Mouse (Mus musculus) ES-Bruce4 (cell line): ENCODE data around the gene Nbea. TPM values are rescaled to one million over a fixed set of nuclear protein-coding genes. Genes with fewer than 3 reads are reported as not detected.

ENCODE experiments used
- H3K27ac ChIP-seq: 2 replicates; pipeline ENCODE4 v1.5.1; 2012; ENCODE audit warnings: low read length, inconsistent platforms; ENCODE audit not compliant: insufficient read depth
- H3K27me3 ChIP-seq: 2 replicates; pipeline ENCODE4 v1.6.1; 2012; ENCODE audit warnings: mild to moderate bottlenecking, low read length, inconsistent platforms; ENCODE audit not compliant: control insufficient read depth, poor library complexity, insufficient read depth, severe bottlenecking
- H3K36me3 ChIP-seq: 2 replicates; pipeline ENCODE4 v1.6.1; 2012; ENCODE audit warnings: inconsistent platforms, mild to moderate bottlenecking, low read length, moderate library complexity; ENCODE audit not compliant: control insufficient read depth, poor library complexity, insufficient read depth, severe bottlenecking
- H3K4me1 ChIP-seq: one replicate; pipeline ENCODE4 v1.8.1; 2011; ENCODE audit warnings: low read length; ENCODE audit not compliant: control insufficient read depth, insufficient read depth
- H3K4me3 ChIP-seq: 2 replicates; pipeline ENCODE4 v1.5.1; 2011; ENCODE audit warnings: low read depth, mild to moderate bottlenecking, low read length
- H3K9ac ChIP-seq: 2 replicates; pipeline ENCODE4 v1.6.1; 2012; ENCODE audit warnings: low read depth, mild to moderate bottlenecking, inconsistent platforms; ENCODE audit not compliant: poor library complexity, severe bottlenecking
- H3K9me3 ChIP-seq: replicated peaks from 2 replicates; pipeline ENCODE4 v1.6.1; 2012; ENCODE audit warnings: mild to moderate bottlenecking, low read length, inconsistent platforms; ENCODE audit not compliant: control insufficient read depth, poor library complexity, insufficient read depth, severe bottlenecking
- CTCF ChIP-seq: IDR thresholded peaks from one replicate; pipeline ENCODE4 v1.8.1; 2011; ENCODE audit warnings: low read depth, low read length
- EP300 ChIP-seq: IDR thresholded peaks from 2 replicates; pipeline ENCODE4 v1.6.1; 2011; ENCODE audit warnings: low read depth, low read length; ENCODE audit not compliant: insufficient read depth
- POLR2A ChIP-seq: IDR thresholded peaks from one replicate; pipeline ENCODE4 v1.8.1; 2011; ENCODE audit warnings: low read length; ENCODE audit not compliant: insufficient read depth
- polyA plus RNA-seq: library from polyadenylated mRNA; stranded (reverse); fragments of >200 nt; gene quantifications from 2 replicates; pipeline ENCODE4 v1.2.4, GENCODE M21; 2011; ENCODE audit warnings: low read depth; ENCODE audit not compliant: missing spikeins, insufficient read depth, insufficient read length

Nbea gene
- polyA plus RNA-seq, 1 experiment: 6.1 TPM

DNA sequence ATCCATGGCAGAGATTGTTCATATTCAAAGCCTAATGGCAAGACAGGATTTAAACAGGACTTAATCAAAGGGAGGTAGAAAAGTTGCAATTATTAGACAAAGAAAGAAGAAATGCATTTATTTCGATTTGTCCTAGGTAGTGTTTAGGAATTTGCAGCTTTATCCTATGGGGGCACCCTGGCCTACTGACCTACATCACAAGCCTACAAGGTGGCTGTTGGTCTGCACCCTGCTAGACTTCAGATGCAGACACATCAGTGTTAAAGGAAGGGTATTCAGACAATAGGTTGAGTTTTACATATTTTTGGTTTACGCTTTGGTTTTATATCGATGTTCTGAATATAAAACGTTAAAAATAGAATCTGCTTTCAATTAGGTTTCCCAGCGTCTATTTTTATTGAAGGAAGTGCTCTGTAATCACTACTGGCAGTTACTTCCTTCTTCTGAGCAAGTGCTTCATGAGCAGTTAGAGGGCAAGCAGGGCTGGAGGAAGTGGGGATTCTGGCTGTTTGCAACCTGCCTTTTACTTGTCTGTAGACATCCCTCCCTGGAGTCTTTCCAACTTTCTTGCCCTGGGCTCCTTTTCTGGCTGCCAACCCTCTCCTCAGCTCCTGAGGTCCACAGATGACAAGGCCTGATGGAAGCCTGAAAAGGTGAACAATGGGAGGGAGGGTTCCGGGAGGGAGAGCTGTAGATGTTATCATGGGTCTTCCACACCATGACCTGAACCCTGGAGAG is 366.7 kb downstream of the Nbea start:
- Histone ChIP-seq H3K4me3 (no peak overlapping the region), H3K36me3 (no peaks in the 10 kb centered on the region), H3K9me3 (no peaks in the 10 kb centered on the region), H3K4me1 (no peaks in the 10 kb centered on the region), H3K27me3 (no peaks in the 10 kb centered on the region), H3K9ac (no peak overlapping the region), H3K27ac (no peak overlapping the region)
- TF ChIP-seq POLR2A: no peak
- TF ChIP-seq EP300: no peak
- no peak for TF ChIP-seq CTCF

DNA sequence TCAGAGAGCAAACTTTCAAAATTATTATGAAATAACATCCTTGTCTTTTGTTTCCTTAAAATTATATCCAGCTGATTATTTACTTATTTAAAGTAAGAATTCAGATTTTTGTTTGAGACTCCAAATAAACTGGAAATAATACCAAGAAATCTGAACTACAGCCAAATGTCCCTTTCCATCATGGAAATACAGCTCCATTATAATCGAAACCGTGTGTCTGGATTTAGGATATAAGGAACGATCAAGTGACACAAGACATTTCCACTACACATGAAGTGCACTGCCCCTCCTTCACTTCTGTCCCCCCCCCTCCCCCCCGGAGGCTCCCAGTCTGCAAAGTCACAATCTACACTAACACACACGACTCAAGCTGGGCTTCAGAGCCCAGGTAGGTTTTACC is 367.4 kb downstream of the Nbea start:
- TF ChIP-seq CTCF: no peak
- no peak for TF ChIP-seq EP300
- no peak for TF ChIP-seq POLR2A
- H3K4me3 ChIP-seq: no peak overlapping the region
- H3K27ac ChIP-seq: no peak overlapping the region
- H3K36me3 ChIP-seq: no peaks in the 10 kb centered on the region
- H3K9ac ChIP-seq: no peak overlapping the region
- H3K9me3 ChIP-seq: no peaks in the 10 kb centered on the region
- no peaks in the 10 kb centered on the region for H3K4me1 ChIP-seq
- H3K27me3 ChIP-seq: no peaks in the 10 kb centered on the region

DNA sequence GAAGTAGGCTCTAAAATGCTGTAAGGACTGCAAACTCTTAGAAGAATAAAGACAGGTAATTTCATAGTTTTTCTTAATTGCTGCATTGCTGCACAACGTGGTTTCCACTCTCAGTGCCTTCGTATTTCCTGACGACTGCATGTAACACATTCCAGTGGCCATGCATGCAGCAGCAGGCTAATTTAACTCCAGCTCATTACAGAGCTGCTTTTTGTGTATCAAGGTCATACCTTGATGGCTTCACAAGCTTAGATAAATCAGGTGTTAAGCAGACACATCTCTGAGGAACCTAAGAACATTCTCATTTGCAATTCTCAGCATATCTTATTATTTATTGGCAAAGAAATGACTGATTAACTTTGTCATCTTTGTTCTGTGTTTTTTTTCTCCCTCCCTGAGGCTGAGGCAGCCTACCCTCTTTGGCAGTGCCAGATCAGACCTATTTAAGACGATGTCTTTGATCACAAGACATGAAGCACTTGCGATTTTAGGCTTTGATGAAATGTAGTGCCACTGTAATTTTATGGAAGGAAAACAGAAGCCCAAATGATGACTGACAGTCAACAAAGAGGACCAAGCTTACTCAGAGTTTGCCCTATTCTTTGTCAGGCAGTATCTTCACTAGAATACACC is 368.4 kb downstream of the Nbea start:
- Histone ChIP-seq H3K27me3 (no peaks in the 10 kb centered on the region), H3K9me3 (no peaks in the 10 kb centered on the region), H3K9ac (no peak overlapping the region), H3K4me3 (no peak overlapping the region), H3K36me3 (no peaks in the 10 kb centered on the region), H3K27ac (no peak overlapping the region), H3K4me1 (no peaks in the 10 kb centered on the region)
- TF ChIP-seq POLR2A: no peak

DNA sequence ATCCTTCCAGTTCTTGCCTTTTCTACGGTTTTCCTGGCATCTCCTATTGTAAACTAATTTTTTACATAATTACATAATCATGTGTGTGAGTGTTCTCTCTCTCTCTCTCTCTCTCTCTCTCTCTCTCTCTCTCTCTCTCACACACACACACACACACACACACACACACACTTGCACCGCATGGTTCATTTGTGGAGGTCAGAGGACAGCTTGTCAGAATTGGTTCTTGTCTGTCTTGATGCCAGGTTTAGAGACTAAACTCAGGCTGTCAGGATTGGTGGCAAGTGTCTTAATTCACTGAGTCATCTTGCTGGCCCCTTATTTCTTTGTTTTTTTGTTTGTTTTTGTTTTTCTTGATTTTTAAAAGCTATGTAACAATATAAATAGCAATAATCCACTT is 388.7 kb downstream of the Nbea start:
- H3K27ac ChIP-seq: no peak overlapping the region

DNA sequence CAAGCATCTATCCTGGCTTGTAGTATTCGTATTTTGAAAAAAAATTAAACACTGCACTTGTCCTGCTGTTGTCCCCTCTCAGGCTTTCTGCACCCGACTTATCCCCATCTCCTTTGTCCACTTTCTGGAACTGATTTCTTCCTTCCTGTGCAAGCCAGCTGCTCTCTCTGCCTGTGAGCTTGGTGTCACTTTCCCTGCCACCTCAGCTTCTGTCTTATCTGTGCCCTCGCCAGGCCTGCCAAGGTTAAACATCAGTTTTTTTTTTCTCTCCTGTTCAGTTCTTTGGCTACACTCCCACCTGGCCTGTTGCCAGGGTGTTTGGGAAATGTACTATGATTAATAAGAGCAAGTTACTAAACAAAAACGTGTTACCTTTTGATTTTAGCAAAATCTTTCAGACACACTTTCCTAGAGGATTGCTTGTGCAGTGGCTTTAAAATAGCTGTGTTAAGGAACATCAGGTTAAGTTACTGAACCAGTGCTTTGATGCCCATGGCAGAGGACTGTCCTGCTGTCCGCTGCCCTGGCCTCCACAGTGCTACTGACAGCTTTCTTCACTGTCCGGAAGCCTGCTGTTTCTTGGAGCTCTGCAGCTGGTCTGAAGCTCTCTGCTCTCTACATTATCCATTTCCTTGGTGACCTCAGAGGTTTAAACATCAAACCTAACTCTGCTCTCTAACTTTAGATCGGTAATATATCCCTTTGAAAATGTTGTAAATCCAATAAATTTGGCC is 389.5 kb downstream of the Nbea start:
- Histone ChIP-seq H3K4me3 (no peak overlapping the region), H3K36me3 (no peaks in the 10 kb centered on the region), H3K27ac (no peak overlapping the region), H3K4me1 (no peaks in the 10 kb centered on the region), H3K9me3 (no peaks in the 10 kb centered on the region), H3K9ac (no peak overlapping the region), H3K27me3 (no peaks in the 10 kb centered on the region)
- no peak for TF ChIP-seq EP300
- no peak for TF ChIP-seq CTCF

More for the DNA sequence above, 388.7 kb downstream of the Nbea start:
- H3K4me1 ChIP-seq: no peaks in the 10 kb centered on the region
- no peak overlapping the region for H3K4me3 ChIP-seq
- H3K36me3 ChIP-seq: no peaks in the 10 kb centered on the region
- no peak overlapping the region for H3K9ac ChIP-seq
- TF ChIP-seq CTCF: no peak
- no peak for TF ChIP-seq EP300
- TF ChIP-seq POLR2A: no peak
- no peaks in the 10 kb centered on the region for H3K9me3 ChIP-seq
- no peaks in the 10 kb centered on the region for H3K27me3 ChIP-seq

DNA sequence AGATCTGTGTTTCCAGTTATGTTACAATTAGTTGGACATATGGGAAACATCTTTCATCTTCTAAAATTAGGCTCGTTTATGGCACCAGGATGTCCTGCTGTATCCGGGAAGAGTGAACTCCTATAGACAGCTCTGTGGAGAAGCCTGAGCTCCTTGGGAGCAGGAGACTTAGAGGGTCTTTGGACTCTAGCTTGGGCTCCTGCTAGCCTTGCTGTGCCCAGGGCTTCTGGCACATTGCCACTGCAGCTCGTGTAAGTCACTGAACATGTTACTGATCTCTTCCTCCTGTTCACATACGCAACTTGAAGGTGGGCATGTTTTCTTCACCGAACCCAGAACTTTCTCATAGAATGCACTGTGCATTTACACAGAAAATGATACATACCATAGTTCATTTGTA is 391.2 kb downstream of the Nbea start:
- no peak overlapping the region for H3K4me3 ChIP-seq
- H3K9ac ChIP-seq: no peak overlapping the region
- H3K27me3 ChIP-seq: no peaks in the 10 kb centered on the region
- no peaks in the 10 kb centered on the region for H3K4me1 ChIP-seq
- TF ChIP-seq POLR2A: no peak
- TF ChIP-seq EP300: no peak
- no peak for TF ChIP-seq CTCF
- no peaks in the 10 kb centered on the region for H3K36me3 ChIP-seq
- no peaks in the 10 kb centered on the region for H3K9me3 ChIP-seq
- no peak overlapping the region for H3K27ac ChIP-seq
